Mouse (Mus musculus): Measurements from ENCODE around the gene Cdh4. TPM values are rescaled to one million over a fixed set of nuclear protein-coding genes. Genes with fewer than 3 reads are reported as not detected.

Gene Cdh4
- polyA plus RNA-seq, 2 experiments = 0.07 to 0.09 TPM

- DNase-seq (ENCODE audit: low read depth in 3 of 3, low spot score in 3 of 3) (no peak), ATAC-seq (ENCODE audit: insufficient read depth) (no peak)
- H3K9ac ChIP-seq (replicated peaks) = no peak overlapping the region
- no peaks in the 10 kb centered on the region for H3K4me1 ChIP-seq (replicated peaks; ENCODE audit: control insufficient read depth in 2 of 2, insufficient read depth in 2 of 2, low read length in 1 of 2)
- no peaks in the 10 kb centered on the region for H3K9me3 ChIP-seq (ENCODE audit: control insufficient read depth, low read length)
- H3K4me3 ChIP-seq (ENCODE audit: insufficient read depth in 1 of 2, low read depth in 2 of 2, low read length in 2 of 2) = no peak overlapping the region
- TF ChIP-seq CTCF (IDR thresholded peaks at IDR 0.05; ENCODE audit: low read depth) (no peak), EP300 (IDR thresholded peaks at IDR 0.05; ENCODE audit: low read depth) (no peak)
- H3K27ac ChIP-seq = no peak overlapping the region
- no peaks in the 10 kb centered on the region for H3K36me3 ChIP-seq (replicated peaks; ENCODE audit: control insufficient read depth, insufficient read depth, low read depth)
- H3K4me2 ChIP-seq (ENCODE audit: low read depth) = no peak overlapping the region
- 65% methylated on average over 7 of the region's 7 CpGs for WGBS (ENCODE audit: insufficient replicate concordance)
- H3K27me3 ChIP-seq (ENCODE audit: control insufficient read depth, insufficient read depth, low read length) = no peaks in the 10 kb centered on the region
Measured at GRCm38 (mm10) chr2:179838036-179838435, 395.8 kb downstream of the Cdh4 start.

- H3K27me3 ChIP-seq (ENCODE audit: control insufficient read depth, insufficient read depth, low read length) = no peaks in the 10 kb centered on the region
- no peak overlapping the region for H3K4me3 ChIP-seq (ENCODE audit: insufficient read depth in 1 of 2, low read depth in 2 of 2, low read length in 2 of 2)
- no peaks in the 10 kb centered on the region for H3K36me3 ChIP-seq (replicated peaks; ENCODE audit: control insufficient read depth, insufficient read depth, low read depth)
- DNase-seq (ENCODE audit: low read depth in 3 of 3, low spot score in 3 of 3) (no peak), ATAC-seq (ENCODE audit: insufficient read depth) (no peak)
- no peak overlapping the region for H3K4me2 ChIP-seq (ENCODE audit: low read depth)
- no peak overlapping the region for H3K9ac ChIP-seq (replicated peaks)
- TF ChIP-seq CTCF (IDR thresholded peaks at IDR 0.05; ENCODE audit: low read depth) = no peak
- TF ChIP-seq EP300 (IDR thresholded peaks at IDR 0.05; ENCODE audit: low read depth) = no peak
- H3K4me1 ChIP-seq (replicated peaks; ENCODE audit: control insufficient read depth in 2 of 2, insufficient read depth in 2 of 2, low read length in 1 of 2) = no peaks in the 10 kb centered on the region
- no peak overlapping the region for H3K27ac ChIP-seq
- no peaks in the 10 kb centered on the region for H3K9me3 ChIP-seq (ENCODE audit: control insufficient read depth, low read length)
- WGBS (ENCODE audit: insufficient replicate concordance) = 70% methylated on average over 12 of the region's 12 CpGs
Measured at GRCm38 (mm10) chr2:179842610-179843389, 400.6 kb downstream of the Cdh4 start.

GRCm38 (mm10) chr2:179849732-179850131 is 407.5 kb downstream of the Cdh4 start:
- no peaks in the 10 kb centered on the region for H3K4me1 ChIP-seq (replicated peaks; ENCODE audit: control insufficient read depth in 2 of 2, insufficient read depth in 2 of 2, low read length in 1 of 2)
- H3K27ac ChIP-seq = no peak overlapping the region
- ATAC-seq (ENCODE audit: insufficient read depth) (no peak), DNase-seq (ENCODE audit: low read depth in 3 of 3, low spot score in 3 of 3) (no peak)
- no peaks in the 10 kb centered on the region for H3K9me3 ChIP-seq (ENCODE audit: control insufficient read depth, low read length)
- WGBS (ENCODE audit: insufficient replicate concordance) = 51% methylated on average over 9 of the region's 9 CpGs
- H3K4me2 ChIP-seq (ENCODE audit: low read depth) = no peak overlapping the region
- no peak for TF ChIP-seq CTCF (IDR thresholded peaks at IDR 0.05; ENCODE audit: low read depth)
- no peak for TF ChIP-seq EP300 (IDR thresholded peaks at IDR 0.05; ENCODE audit: low read depth)
- no peaks in the 10 kb centered on the region for H3K36me3 ChIP-seq (replicated peaks; ENCODE audit: control insufficient read depth, insufficient read depth, low read depth)
- H3K9ac ChIP-seq (replicated peaks) = no peak overlapping the region
- no peak overlapping the region for H3K4me3 ChIP-seq (ENCODE audit: insufficient read depth in 1 of 2, low read depth in 2 of 2, low read length in 2 of 2)
- H3K27me3 ChIP-seq (ENCODE audit: control insufficient read depth, insufficient read depth, low read length) = no peaks in the 10 kb centered on the region

- 62% methylated on average over 10 of the region's 10 CpGs for WGBS (ENCODE audit: insufficient replicate concordance)
- Histone ChIP-seq H3K4me2 (ENCODE audit: low read depth) (no peak overlapping the region), H3K36me3 (replicated peaks; ENCODE audit: control insufficient read depth, insufficient read depth, low read depth) (no peaks in the 10 kb centered on the region), H3K9me3 (ENCODE audit: control insufficient read depth, low read length) (no peaks in the 10 kb centered on the region), H3K9ac (replicated peaks) (no peak overlapping the region), H3K27ac (no peak overlapping the region), H3K4me1 (replicated peaks; ENCODE audit: control insufficient read depth in 2 of 2, insufficient read depth in 2 of 2, low read length in 1 of 2) (no peaks in the 10 kb centered on the region), H3K4me3 (ENCODE audit: insufficient read depth in 1 of 2, low read depth in 2 of 2, low read length in 2 of 2) (no peak overlapping the region), H3K27me3 (ENCODE audit: control insufficient read depth, insufficient read depth, low read length) (no peaks in the 10 kb centered on the region)
- DNase-seq (ENCODE audit: low read depth in 3 of 3, low spot score in 3 of 3) (no peak), ATAC-seq (ENCODE audit: insufficient read depth) (no peak)
- no peak for TF ChIP-seq EP300 (IDR thresholded peaks at IDR 0.05; ENCODE audit: low read depth)
Measured at GRCm38 (mm10) chr2:179852169-179852568, 409.9 kb downstream of the Cdh4 start.

- no peak overlapping the region for H3K4me2 ChIP-seq (ENCODE audit: low read depth)
- H3K9ac ChIP-seq (replicated peaks) = no peak overlapping the region
- H3K4me1 ChIP-seq (replicated peaks; ENCODE audit: control insufficient read depth in 2 of 2, insufficient read depth in 2 of 2, low read length in 1 of 2) = no peaks in the 10 kb centered on the region
- H3K27ac ChIP-seq = no peak overlapping the region
- TF ChIP-seq CTCF (IDR thresholded peaks at IDR 0.05; ENCODE audit: low read depth) (no peak), EP300 (IDR thresholded peaks at IDR 0.05; ENCODE audit: low read depth) (no peak)
- no peak overlapping the region for H3K4me3 ChIP-seq (ENCODE audit: insufficient read depth in 1 of 2, low read depth in 2 of 2, low read length in 2 of 2)
- H3K36me3 ChIP-seq (replicated peaks; ENCODE audit: control insufficient read depth, insufficient read depth, low read depth) = no peaks in the 10 kb centered on the region
- 60% methylated on average over 11 of the region's 11 CpGs for WGBS (ENCODE audit: insufficient replicate concordance)
- H3K9me3 ChIP-seq (ENCODE audit: control insufficient read depth, low read length) = no peaks in the 10 kb centered on the region
- H3K27me3 ChIP-seq (ENCODE audit: control insufficient read depth, insufficient read depth, low read length) = no peaks in the 10 kb centered on the region
- DNase-seq (ENCODE audit: low read depth in 3 of 3, low spot score in 3 of 3) (no peak), ATAC-seq (ENCODE audit: insufficient read depth) (no peak)
Measured at GRCm38 (mm10) chr2:179852862-179853261, 410.6 kb downstream of the Cdh4 start.
